Mouse (Mus musculus) c-Kit-positive CD71-positive TER-119-positive erythroid progenitor cells, embryonic 14.5 days (primary cell): ENCODE results near the gene Cacnb3.

Source experiments
- DNase-seq: peaks from one replicate; pipeline ENCODE4 v3.0.0-alpha.2; 2013; ENCODE audit warnings: low spot score

The Cacnb3 gene

GRCm38 (mm10) chr15:98635291-98635841 is 4.7 kb downstream of the Cacnb3 start:
- no peak for DNase-seq

GRCm38 (mm10) chr15:98636517-98636916 is 5.9 kb downstream of the Cacnb3 start:
- DNase-seq, result no peak

GRCm38 (mm10) chr15:98637155-98637554 is 6.5 kb downstream of the Cacnb3 start:
- DNase-seq, result no peak

- no peak for DNase-seq
These were observed 9.5 kb downstream of the Cacnb3 start for GRCm38 (mm10) chr15:98640157-98640556.

- DNase-seq, result no peak
These were observed 13.8 kb downstream of the Cacnb3 start for GRCm38 (mm10) chr15:98644406-98644805.

- DNase-seq, result no peak
These were observed 14.7 kb downstream of the Cacnb3 start for GRCm38 (mm10) chr15:98645057-98646026.

- no peak for DNase-seq
These were observed 16.1 kb downstream of the Cacnb3 start for GRCm38 (mm10) chr15:98646737-98647136.

GRCm38 (mm10) chr15:98647308-98647707 is 16.7 kb downstream of the Cacnb3 start:
- no peak for DNase-seq

GRCm38 (mm10) chr15:98648071-98648470 is 17.4 kb downstream of the Cacnb3 start:
- no peak for DNase-seq

- DNase-seq, result no peak
These were observed 20.8 kb downstream of the Cacnb3 start for GRCm38 (mm10) chr15:98651431-98651830.

- DNase-seq, result no peak
These were observed 21.5 kb downstream of the Cacnb3 start for GRCm38 (mm10) chr15:98652174-98652573.

- DNase-seq, result no peak
These were observed 26.5 kb downstream of the Cacnb3 start for GRCm38 (mm10) chr15:98656982-98657751.

GRCm38 (mm10) chr15:98662198-98662566 is 31.5 kb downstream of the Cacnb3 start:
- DNase-seq, result peak; percentile 66

- DNase-seq, result peak; percentile 94
These were observed 32.2 kb downstream of the Cacnb3 start, which contains the start of gene Ddx23 for GRCm38 (mm10) chr15:98662567-98663545. Gene Ddx23 (minus strand): TSS chr15:98662894.

GRCm38 (mm10) chr15:98664042-98664907 is 33.6 kb downstream of the Cacnb3 start:
- peak; percentile 33 for DNase-seq

GRCm38 (mm10) chr15:98672592-98672991 is 42.0 kb downstream of the Cacnb3 start:
- DNase-seq, result no peak

- no peak for DNase-seq
These were observed 43.1 kb downstream of the Cacnb3 start for GRCm38 (mm10) chr15:98673732-98674131.

GRCm38 (mm10) chr15:98674284-98674993 is 43.8 kb downstream of the Cacnb3 start:
- DNase-seq, result no peak

- no peak for DNase-seq
These were observed 44.4 kb downstream of the Cacnb3 start for GRCm38 (mm10) chr15:98674994-98675545.
